Mouse (Mus musculus): ENCODE data around the gene Zfhx3. TPM values are rescaled to one million over a fixed set of nuclear protein-coding genes. Genes with fewer than 3 reads are reported as not detected.

Gene Zfhx3
- polyA plus RNA-seq, 1 experiment = 17.1 TPM

DNA sequence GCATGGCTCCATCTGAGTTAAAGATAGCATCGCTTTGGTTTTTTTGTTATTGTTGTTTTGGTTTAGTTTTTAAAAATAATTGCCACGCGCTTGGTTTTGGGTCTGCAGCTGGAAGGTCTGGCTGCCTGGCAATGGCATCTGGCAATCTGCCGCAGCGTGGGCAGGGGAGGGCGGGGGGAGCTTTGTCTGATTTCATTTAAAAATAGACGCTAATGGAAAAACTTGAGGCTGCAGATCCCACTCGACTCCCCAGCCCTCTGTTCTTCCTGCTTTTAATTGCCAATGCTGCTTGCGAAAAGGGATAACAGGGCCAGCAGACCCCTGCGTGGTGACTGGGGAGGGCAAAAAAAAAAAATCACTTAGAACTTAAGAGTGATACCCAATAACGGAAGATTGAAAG lies 69.1 kb downstream of the Zfhx3 start:
- Histone ChIP-seq H3K27ac (ENCODE audit: insufficient read depth, low read depth, low read length) (no peak overlapping the region), H3K4me1 (ENCODE audit: control insufficient read depth, insufficient read depth, low read length) (no peaks in the 10 kb centered on the region)
- TF ChIP-seq POLR2A (IDR thresholded peaks at IDR 0.05; ENCODE audit: borderline replicate concordance, low read depth, low read length) (no peak), CTCF (IDR thresholded peaks at IDR 0.05; ENCODE audit: low read depth, low read length) (no peak)

DNA sequence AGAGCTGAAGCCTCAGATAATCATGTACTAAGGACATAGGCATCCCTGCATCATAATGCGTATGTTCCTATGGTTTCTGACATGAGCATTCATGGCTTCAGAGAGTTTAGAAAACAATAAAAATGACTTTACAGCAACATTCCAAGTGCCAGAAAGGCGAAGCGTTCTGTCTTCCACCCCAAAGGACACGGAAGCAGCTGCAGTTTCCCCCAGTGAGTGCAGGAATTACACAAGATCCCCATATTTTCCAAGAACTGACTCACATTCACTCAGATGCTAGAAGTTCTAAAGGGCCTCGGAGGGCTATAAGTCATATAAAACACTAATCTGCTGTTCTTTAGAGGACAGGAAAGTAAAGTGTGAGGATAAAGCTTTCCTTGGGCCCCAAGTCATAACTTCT lies 75.3 kb downstream of the Zfhx3 start:
- Histone ChIP-seq H3K27ac (ENCODE audit: insufficient read depth, low read depth, low read length) (no peak overlapping the region), H3K4me1 (ENCODE audit: control insufficient read depth, insufficient read depth, low read length) (no peaks in the 10 kb centered on the region), H3K4me3 (ENCODE audit: insufficient read depth, low read length) (no peak overlapping the region)
- TF ChIP-seq CTCF (IDR thresholded peaks at IDR 0.05; ENCODE audit: low read depth, low read length) (no peak), POLR2A (IDR thresholded peaks at IDR 0.05; ENCODE audit: borderline replicate concordance, low read depth, low read length) (no peak)

More for the DNA sequence above, 69.1 kb downstream of the Zfhx3 start:
- H3K4me3 ChIP-seq (ENCODE audit: insufficient read depth, low read length) = no peak overlapping the region

DNA sequence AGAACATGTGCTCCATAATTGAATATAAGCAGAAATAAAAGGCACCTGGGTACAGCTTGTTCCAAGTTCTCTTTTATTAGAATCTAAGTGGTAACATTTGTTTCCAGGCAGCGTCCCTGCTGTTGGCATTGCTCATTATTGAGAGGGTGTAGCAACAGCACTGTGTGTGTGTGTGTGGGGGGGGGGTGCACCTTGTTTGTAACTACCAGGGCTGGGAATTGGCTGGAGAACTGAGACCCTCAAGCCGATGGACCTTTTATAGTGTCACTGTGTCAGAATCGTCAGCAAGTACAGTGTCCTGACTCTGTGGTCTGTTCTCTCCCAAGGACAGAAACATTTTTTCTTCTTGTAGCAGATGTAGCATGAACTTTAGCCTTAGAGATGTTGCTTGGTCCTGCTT lies 77.2 kb downstream of the Zfhx3 start:
- Histone ChIP-seq H3K4me3 (ENCODE audit: insufficient read depth, low read length) (no peak overlapping the region), H3K27ac (ENCODE audit: insufficient read depth, low read depth, low read length) (no peak overlapping the region), H3K4me1 (ENCODE audit: control insufficient read depth, insufficient read depth, low read length) (no peaks in the 10 kb centered on the region)
- TF ChIP-seq POLR2A (IDR thresholded peaks at IDR 0.05; ENCODE audit: borderline replicate concordance, low read depth, low read length) = no peak
- TF ChIP-seq CTCF (IDR thresholded peaks at IDR 0.05; ENCODE audit: low read depth, low read length) = no peak

DNA sequence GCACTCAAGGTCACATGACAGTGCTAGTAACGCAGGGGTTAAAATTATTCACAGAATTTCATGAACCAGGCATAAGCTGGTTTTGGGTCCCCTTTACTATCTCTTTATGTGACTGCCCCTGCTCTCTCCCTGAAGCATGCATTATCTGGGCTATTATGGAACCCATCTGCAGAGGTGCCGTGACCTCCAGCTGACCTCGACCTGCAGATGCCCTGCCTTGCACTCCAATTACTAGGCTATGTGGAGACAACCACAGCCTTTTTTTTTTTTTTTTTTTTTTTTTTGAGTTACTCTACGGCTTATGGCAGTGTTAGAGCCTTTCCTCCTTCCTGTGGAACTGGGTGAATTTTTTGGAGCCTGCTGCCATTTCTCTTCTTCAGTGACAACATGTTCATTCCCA lies 80.0 kb downstream of the Zfhx3 start:
- H3K27ac ChIP-seq (ENCODE audit: insufficient read depth, low read depth, low read length) = no peak overlapping the region
- no peaks in the 10 kb centered on the region for H3K4me1 ChIP-seq (ENCODE audit: control insufficient read depth, insufficient read depth, low read length)
- no peak for TF ChIP-seq CTCF (IDR thresholded peaks at IDR 0.05; ENCODE audit: low read depth, low read length)
- TF ChIP-seq POLR2A (IDR thresholded peaks at IDR 0.05; ENCODE audit: borderline replicate concordance, low read depth, low read length) = no peak
- no peak overlapping the region for H3K4me3 ChIP-seq (ENCODE audit: insufficient read depth, low read length)

DNA sequence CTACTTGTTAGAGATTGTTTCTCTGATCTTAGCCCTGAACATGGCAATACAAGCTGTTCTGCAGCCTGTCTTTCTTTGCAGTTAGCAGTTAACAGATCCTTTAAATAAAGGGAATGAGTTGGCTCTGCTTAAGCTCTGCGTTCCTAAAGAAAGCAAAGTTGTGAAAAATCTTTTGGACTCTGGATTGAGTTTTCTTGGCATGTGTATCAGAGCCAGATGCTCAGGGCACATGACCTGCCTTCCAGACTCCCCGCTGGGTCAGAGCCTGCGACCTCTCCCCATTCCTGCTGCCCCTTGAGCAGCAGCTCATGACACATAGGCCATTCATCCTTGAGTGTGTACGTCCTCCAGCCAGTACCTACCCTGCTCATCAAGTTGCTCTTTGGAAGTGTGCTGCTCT lies 81.9 kb downstream of the Zfhx3 start:
- no peak for TF ChIP-seq CTCF (IDR thresholded peaks at IDR 0.05; ENCODE audit: low read depth, low read length)
- TF ChIP-seq POLR2A (IDR thresholded peaks at IDR 0.05; ENCODE audit: borderline replicate concordance, low read depth, low read length) = no peak
- no peak overlapping the region for H3K27ac ChIP-seq (ENCODE audit: insufficient read depth, low read depth, low read length)
- no peak overlapping the region for H3K4me3 ChIP-seq (ENCODE audit: insufficient read depth, low read length)
- no peaks in the 10 kb centered on the region for H3K4me1 ChIP-seq (ENCODE audit: control insufficient read depth, insufficient read depth, low read length)

DNA sequence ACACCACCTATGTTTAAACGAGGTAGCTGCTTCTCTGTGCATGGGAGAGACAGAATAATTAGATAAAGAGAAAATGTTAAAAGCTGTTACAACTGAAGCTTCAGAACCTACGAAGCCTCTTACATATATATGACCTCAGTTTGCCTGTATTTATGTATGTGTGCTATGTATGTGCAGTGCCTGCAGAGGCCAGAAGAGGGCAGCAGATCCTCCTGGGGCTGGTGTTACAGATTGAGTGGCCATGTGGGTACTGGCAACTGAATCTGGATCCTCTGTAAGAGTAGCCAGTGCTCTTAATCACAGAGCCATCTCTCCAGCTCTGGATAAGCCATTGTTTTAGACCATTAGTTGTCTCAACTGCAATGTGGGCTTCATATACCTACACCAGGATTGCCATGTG lies 82.8 kb downstream of the Zfhx3 start:
- TF ChIP-seq CTCF (IDR thresholded peaks at IDR 0.05; ENCODE audit: low read depth, low read length) (no peak), POLR2A (IDR thresholded peaks at IDR 0.05; ENCODE audit: borderline replicate concordance, low read depth, low read length) (no peak)
- Histone ChIP-seq H3K4me1 (ENCODE audit: control insufficient read depth, insufficient read depth, low read length) (no peaks in the 10 kb centered on the region), H3K27ac (ENCODE audit: insufficient read depth, low read depth, low read length) (no peak overlapping the region), H3K4me3 (ENCODE audit: insufficient read depth, low read length) (no peak overlapping the region)

DNA sequence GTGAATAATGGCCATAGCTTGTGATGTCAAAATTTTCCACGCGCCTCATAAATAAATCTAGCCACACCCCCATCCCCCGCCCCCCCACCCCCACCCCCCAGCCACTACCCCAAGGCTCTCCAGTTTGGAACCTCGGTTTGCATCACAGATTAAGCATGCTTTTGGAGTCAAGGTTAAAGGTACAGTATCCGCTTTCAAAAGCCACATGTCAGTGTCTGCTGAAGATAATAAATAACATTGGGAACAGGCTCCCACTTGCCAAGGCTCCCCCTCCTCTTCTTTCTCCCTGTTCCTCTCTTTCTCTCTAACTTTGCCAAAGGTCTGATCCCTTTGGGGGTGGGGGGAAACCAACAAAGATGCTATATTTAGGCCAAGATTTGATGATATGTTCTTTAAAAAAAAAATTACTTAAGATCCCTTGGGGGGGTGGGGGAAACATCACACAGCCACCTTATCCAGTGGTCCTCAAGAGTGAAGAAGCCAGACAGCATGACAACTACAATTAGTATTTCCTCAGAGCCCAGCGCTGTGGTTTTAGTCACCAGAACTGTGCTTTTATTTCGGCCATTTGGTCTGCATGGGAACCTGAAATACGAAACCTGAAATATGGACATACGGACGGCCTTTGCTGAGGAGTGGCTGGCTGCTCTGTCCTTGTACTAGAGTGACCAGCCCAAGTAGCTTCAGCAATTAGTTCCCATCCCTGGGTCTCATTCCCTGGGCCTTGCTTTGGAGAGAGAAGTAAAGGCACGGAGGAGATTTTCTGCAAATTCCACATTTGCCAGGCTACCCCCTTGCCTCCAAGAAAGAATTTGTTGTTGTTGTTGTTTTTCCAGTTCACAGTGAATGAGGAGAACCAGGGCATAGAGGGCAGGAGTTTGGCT lies 84.4 kb downstream of the Zfhx3 start:
- TF ChIP-seq CTCF (IDR thresholded peaks at IDR 0.05; ENCODE audit: low read depth, low read length) (no peak), POLR2A (IDR thresholded peaks at IDR 0.05; ENCODE audit: borderline replicate concordance, low read depth, low read length) (no peak)
- Histone ChIP-seq H3K4me3 (ENCODE audit: insufficient read depth, low read length) (no peak overlapping the region), H3K27ac (ENCODE audit: insufficient read depth, low read depth, low read length) (no peak overlapping the region), H3K4me1 (ENCODE audit: control insufficient read depth, insufficient read depth, low read length) (no peaks in the 10 kb centered on the region)

DNA sequence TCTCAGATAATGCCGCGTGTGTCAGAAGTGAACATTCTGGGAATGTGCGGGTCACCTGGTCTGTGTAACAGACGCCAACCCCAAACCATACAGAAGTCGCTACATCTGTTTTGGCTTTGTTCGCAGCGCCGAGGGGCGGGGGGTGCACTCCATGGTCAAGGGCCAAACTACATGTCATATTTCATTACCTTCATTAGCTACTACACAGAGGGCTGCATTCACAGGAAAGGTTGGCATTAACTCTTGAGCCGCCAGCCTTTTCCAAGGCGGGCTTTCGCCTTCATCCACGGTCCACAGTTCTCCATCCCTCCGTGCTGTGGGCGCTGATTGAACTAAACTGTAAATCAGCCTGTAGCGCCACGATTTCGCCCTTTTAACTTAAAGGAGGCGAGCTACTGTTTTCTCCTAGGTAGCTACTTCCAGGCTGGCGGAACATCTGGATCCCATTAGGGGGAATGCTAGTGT lies 85.1 kb downstream of the Zfhx3 start:
- Histone ChIP-seq H3K27ac (ENCODE audit: insufficient read depth, low read depth, low read length) (no peak overlapping the region), H3K4me3 (ENCODE audit: insufficient read depth, low read length) (no peak overlapping the region), H3K4me1 (ENCODE audit: control insufficient read depth, insufficient read depth, low read length) (no peaks in the 10 kb centered on the region)
- no peak for TF ChIP-seq CTCF (IDR thresholded peaks at IDR 0.05; ENCODE audit: low read depth, low read length)
- TF ChIP-seq POLR2A (IDR thresholded peaks at IDR 0.05; ENCODE audit: borderline replicate concordance, low read depth, low read length) = no peak

DNA sequence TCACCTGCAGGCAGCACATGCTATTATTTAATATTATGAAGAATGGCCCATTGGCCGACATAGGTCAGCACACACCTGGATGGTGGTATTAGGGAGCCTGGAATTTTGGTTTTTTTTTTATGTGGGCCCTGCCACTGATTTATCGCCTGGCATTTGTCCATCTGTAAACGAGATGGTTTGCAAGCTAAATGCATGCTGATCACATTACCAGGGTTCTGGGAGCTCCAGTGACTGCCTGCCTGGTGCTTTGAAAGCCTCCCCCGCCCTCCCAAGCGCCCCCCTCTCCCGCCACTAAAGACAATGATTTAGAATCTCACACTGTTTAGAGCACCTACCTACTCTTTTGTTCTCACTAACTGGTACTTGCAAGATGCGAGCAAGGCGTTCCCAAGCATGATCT lies 86.0 kb downstream of the Zfhx3 start:
- Histone ChIP-seq H3K4me3 (ENCODE audit: insufficient read depth, low read length) (no peak overlapping the region), H3K27ac (ENCODE audit: insufficient read depth, low read depth, low read length) (no peak overlapping the region), H3K4me1 (ENCODE audit: control insufficient read depth, insufficient read depth, low read length) (no peaks in the 10 kb centered on the region)
- no peak for TF ChIP-seq CTCF (IDR thresholded peaks at IDR 0.05; ENCODE audit: low read depth, low read length)
- TF ChIP-seq POLR2A (IDR thresholded peaks at IDR 0.05; ENCODE audit: borderline replicate concordance, low read depth, low read length) = no peak

DNA sequence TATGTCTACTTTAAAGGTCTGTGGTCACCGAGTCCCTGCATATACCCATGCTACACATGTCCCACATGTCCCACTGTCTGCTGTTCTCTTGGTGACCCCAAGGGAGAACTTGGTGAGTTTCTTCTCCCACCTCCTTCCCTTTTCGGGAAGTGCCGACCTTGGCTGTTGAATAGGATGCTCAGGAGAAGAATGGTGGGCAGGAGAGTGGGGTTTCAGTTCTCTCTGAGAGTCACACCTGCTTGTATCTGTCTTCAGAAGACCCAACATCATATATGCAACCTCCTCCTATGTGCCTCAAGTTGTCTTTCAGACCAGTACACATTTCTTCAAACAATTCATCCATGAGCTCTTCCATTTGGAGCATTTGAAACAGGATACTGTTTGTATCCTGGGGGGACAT lies 88.7 kb downstream of the Zfhx3 start:
- no peaks in the 10 kb centered on the region for H3K4me1 ChIP-seq (ENCODE audit: control insufficient read depth, insufficient read depth, low read length)
- no peak for TF ChIP-seq CTCF (IDR thresholded peaks at IDR 0.05; ENCODE audit: low read depth, low read length)
- no peak overlapping the region for H3K27ac ChIP-seq (ENCODE audit: insufficient read depth, low read depth, low read length)

More for the DNA sequence above, 88.7 kb downstream of the Zfhx3 start:
- H3K4me3 ChIP-seq (ENCODE audit: insufficient read depth, low read length) = no peak overlapping the region
